ENCODE assay signal across 17 mouse cellular contexts in the genomic region with DNA sequence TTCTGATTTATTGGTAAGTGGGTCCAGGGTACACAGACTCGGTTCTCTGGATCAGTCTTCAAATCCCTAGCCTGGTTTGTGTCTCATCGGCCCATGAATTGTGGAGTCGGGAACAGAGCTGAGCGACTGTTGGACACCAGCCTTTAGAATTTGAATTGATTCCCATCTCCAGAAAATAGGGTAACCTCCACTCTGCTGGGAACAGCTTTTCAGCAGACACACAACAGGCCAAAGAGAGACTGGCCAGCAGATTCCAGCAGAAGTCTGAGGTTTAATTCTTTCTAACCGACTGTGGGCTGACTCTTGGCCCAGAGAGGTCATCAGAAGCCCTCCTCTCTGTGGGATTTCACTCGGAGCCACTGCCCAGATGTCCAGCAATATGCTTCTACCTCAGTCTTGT. TPM values are rescaled to one million over a fixed set of nuclear protein-coding genes. Genes with fewer than 3 reads are reported as not detected.
DNase-seq lines count a peak whose midpoint lies in the region; ATAC-seq lines count a peak whose summit lies in the region.
"Had no signal": no experiment of that assay in that cellular context is flagged by ENCODE, and none has a peak within 500 bp of the region (broad histone marks: within the 10 kb centered on the region; RNA-seq: fewer than 3 reads in every experiment).

No protein-coding gene starts in this region.

- H3K9me3 ChIP-seq in hindbrain, embryonic 14.5 days (ENCODE audit: control insufficient read depth, low read length), result no peaks in the 10 kb centered on the region
- H3K9me3 ChIP-seq in hindbrain, embryonic 12.5 days (replicated peaks), result no peaks in the 10 kb centered on the region
- H3K9me3 ChIP-seq in embryonic facial prominence, embryonic 10.5 days, result no peaks in the 10 kb centered on the region
- no peaks in the 10 kb centered on the region for H3K9me3 ChIP-seq in embryonic facial prominence, embryonic 15.5 days (replicated peaks)
- no peaks in the 10 kb centered on the region for H3K9me3 ChIP-seq in limb, embryonic 11.5 days (ENCODE audit: control insufficient read depth, low read length)
- H3K9me3 ChIP-seq: forebrain, embryonic 12.5 days; lung, embryonic 15.5 days; midbrain, embryonic 10.5 days had no signal

- H3K4me1 ChIP-seq in hindbrain, embryonic 14.5 days (replicated peaks; ENCODE audit: control insufficient read depth, insufficient read depth, low read length), result no peaks in the 10 kb centered on the region
- peaks cover 3% of the 10 kb centered on the region; the same call in 1 of the 2 replicates for H3K4me1 ChIP-seq in hindbrain, embryonic 12.5 days
- H3K4me1 ChIP-seq in embryonic facial prominence, embryonic 10.5 days, result peaks cover 24% of the 10 kb centered on the region
- peaks cover 26% of the 10 kb centered on the region for H3K4me1 ChIP-seq in embryonic facial prominence, embryonic 15.5 days
- H3K4me1 ChIP-seq in limb, embryonic 11.5 days (ENCODE audit: control insufficient read depth, insufficient read depth, low read length), result peaks cover 31% of the 10 kb centered on the region
- H3K4me1 ChIP-seq: forebrain, embryonic 12.5 days; lung, embryonic 15.5 days had no signal

- no peak overlapping the region for H3K9ac ChIP-seq in hindbrain, embryonic 14.5 days
- H3K9ac ChIP-seq in hindbrain, embryonic 12.5 days, result no peak overlapping the region
- no peak overlapping the region for H3K9ac ChIP-seq in embryonic facial prominence, embryonic 15.5 days
- H3K9ac ChIP-seq in limb, embryonic 11.5 days (ENCODE audit: low read length), result peak overlapping the region; percentile 46
- H3K9ac ChIP-seq: forebrain, embryonic 12.5 days; lung, embryonic 15.5 days had no signal

- 69% methylated on average over 6 of the region's 6 CpGs for WGBS in hindbrain, embryonic 14.5 days
- 71% methylated on average over 6 of the region's 6 CpGs for WGBS in hindbrain, embryonic 12.5 days
- WGBS in embryonic facial prominence, embryonic 10.5 days, result 66% methylated on average over 6 of the region's 6 CpGs
- 65% methylated on average over 6 of the region's 6 CpGs for WGBS in embryonic facial prominence, embryonic 15.5 days
- WGBS in limb, embryonic 11.5 days, result 30% methylated on average over 6 of the region's 6 CpGs

- H3K27ac ChIP-seq in hindbrain, embryonic 14.5 days, result peak overlapping the region; percentile 38; the same call in 1 of the 2 replicates
- no peak overlapping the region for H3K27ac ChIP-seq in hindbrain, embryonic 12.5 days
- H3K27ac ChIP-seq in embryonic facial prominence, embryonic 10.5 days (replicated peaks), result peak overlapping the region; percentile 44; the same call in 1 of the 2 replicates
- peak overlapping the region; percentile 66 for H3K27ac ChIP-seq in embryonic facial prominence, embryonic 15.5 days (replicated peaks)
- peak overlapping the region; percentile 97 for H3K27ac ChIP-seq in limb, embryonic 11.5 days (replicated peaks; ENCODE audit: low read depth, low read length)
- H3K27ac ChIP-seq: forebrain, embryonic 12.5 days; lung, embryonic 15.5 days; midbrain, embryonic 10.5 days had no signal

- H3K36me3 ChIP-seq in hindbrain, embryonic 14.5 days (replicated peaks; ENCODE audit: control insufficient read depth, insufficient read depth), result no peaks in the 10 kb centered on the region
- H3K36me3 ChIP-seq in hindbrain, embryonic 12.5 days, result no peaks in the 10 kb centered on the region
- no peaks in the 10 kb centered on the region for H3K36me3 ChIP-seq in embryonic facial prominence, embryonic 10.5 days (replicated peaks)
- no peaks in the 10 kb centered on the region for H3K36me3 ChIP-seq in embryonic facial prominence, embryonic 15.5 days
- no peaks in the 10 kb centered on the region for H3K36me3 ChIP-seq in limb, embryonic 11.5 days (ENCODE audit: control insufficient read depth, insufficient read depth, low read length)
- H3K36me3 ChIP-seq: forebrain, embryonic 12.5 days; lung, embryonic 15.5 days; midbrain, embryonic 10.5 days had no signal

- no peak overlapping the region for H3K4me3 ChIP-seq in hindbrain, embryonic 14.5 days (replicated peaks; ENCODE audit: low read length)
- no peak overlapping the region for H3K4me3 ChIP-seq in hindbrain, embryonic 12.5 days
- H3K4me3 ChIP-seq in embryonic facial prominence, embryonic 10.5 days, result no peak overlapping the region
- H3K4me3 ChIP-seq in embryonic facial prominence, embryonic 15.5 days (replicated peaks), result no peak overlapping the region
- H3K4me3 ChIP-seq in limb, embryonic 11.5 days (ENCODE audit: low read depth, low read length), result no peak overlapping the region
- H3K4me3 ChIP-seq: forebrain, embryonic 12.5 days; lung, embryonic 15.5 days; midbrain, embryonic 10.5 days had no signal

- H3K4me2 ChIP-seq in hindbrain, embryonic 14.5 days (replicated peaks), result no peak overlapping the region
- no peak overlapping the region for H3K4me2 ChIP-seq in hindbrain, embryonic 12.5 days (replicated peaks)
- H3K4me2 ChIP-seq in embryonic facial prominence, embryonic 15.5 days (replicated peaks), result no peak overlapping the region
- H3K4me2 ChIP-seq in limb, embryonic 11.5 days (ENCODE audit: low read depth, severe bottlenecking), result no peak overlapping the region
- H3K4me2 ChIP-seq: forebrain, embryonic 12.5 days; lung, embryonic 15.5 days had no signal

- DNase-seq in hindbrain, embryonic 14.5 days (ENCODE audit: low spot score), result no peak
- no peak for DNase-seq in embryonic facial prominence, embryonic 10.5 days (ENCODE audit: low spot score)
- peak; percentile 52 for DNase-seq in limb, embryonic 11.5 days (ENCODE audit: low spot score)
- no peak for DNase-seq in lung, postnatal 14 days
- DNase-seq: kidney, adult 8-10 months; liver; thymus, adult 2 months had no signal

- ATAC-seq in hindbrain, embryonic 14.5 days (ENCODE audit: low FRiP score), result no peak
- ATAC-seq in hindbrain, embryonic 12.5 days (ENCODE audit: low FRiP score), result no peak
- no peak for ATAC-seq in embryonic facial prominence, embryonic 15.5 days (ENCODE audit: insufficient number of reproducible peaks, low FRiP score, low TSS enrichment, low read depth)
- no peak for ATAC-seq in limb, embryonic 11.5 days (ENCODE audit: insufficient number of reproducible peaks, low FRiP score, low TSS enrichment, low read depth)
- no peak for ATAC-seq in erythroblast, adult 5-6 weeks (replicated peaks; ENCODE audit: low FRiP score, poor library complexity, severe bottlenecking)

- no peaks in the 10 kb centered on the region for H3K27me3 ChIP-seq in hindbrain, embryonic 14.5 days (ENCODE audit: control insufficient read depth, insufficient read depth, low read length)
- no peaks in the 10 kb centered on the region for H3K27me3 ChIP-seq in hindbrain, embryonic 12.5 days
- no peaks in the 10 kb centered on the region for H3K27me3 ChIP-seq in embryonic facial prominence, embryonic 10.5 days (replicated peaks; ENCODE audit: low read depth, poor library complexity, severe bottlenecking)
- no peaks in the 10 kb centered on the region for H3K27me3 ChIP-seq in embryonic facial prominence, embryonic 15.5 days
- no peaks in the 10 kb centered on the region for H3K27me3 ChIP-seq in limb, embryonic 11.5 days (ENCODE audit: control insufficient read depth, insufficient read depth, low read length)
- H3K27me3 ChIP-seq: forebrain, embryonic 12.5 days; lung, embryonic 15.5 days had no signal

RNA-seq across cellular contexts. Expression of gene 4930558K02Rik, which starts 4.0 kb away (rescaled TPM):
- 0.20 TPM in 1 of 2 replicates, not detected in the other for polyA plus RNA-seq in hindbrain, embryonic 14.5 days (2014; fragmentation: Nextera tagmentation; extraction: Ambion mirVana)
- not detected in 2 replicates for polyA plus RNA-seq in hindbrain, embryonic 12.5 days (2016; fragmentation: Nextera tagmentation; extraction: Ambion mirVana)
- not detected in 2 replicates for polyA plus RNA-seq in embryonic facial prominence, embryonic 10.5 days (2016; fragmentation: Nextera tagmentation; extraction: Ambion mirVana)
- polyA plus RNA-seq in embryonic facial prominence, embryonic 15.5 days (2015; fragmentation: Nextera tagmentation; extraction: Ambion mirVana), result not detected in 2 replicates
- not detected in 2 replicates for polyA plus RNA-seq in limb, embryonic 11.5 days (2014; fragmentation: Nextera tagmentation; extraction: Ambion mirVana)
- not detected in 2 replicates for total RNA-seq in erythroblast, adult 5-6 weeks (2015; ENCODE audit: low replicate concordance)
- not detected in 2 replicates for total RNA-seq in erythroblast, adult 5-6 weeks (2017; ENCODE audit: low replicate concordance)
- total RNA-seq: adrenal gland, postnatal 14 days; common myeloid progenitor, adult 5-6 weeks; gastrocnemius, adult 8-10 months; hematopoietic stem cell, adult 5-6 weeks had no signal
- polyA plus RNA-seq: forebrain, embryonic 12.5 days; lung, embryonic 15.5 days; midbrain, embryonic 10.5 days; thymus, adult 2 months had no signal

RNA-seq across cellular contexts. Expression of gene Pigc, which starts 14.5 kb away (rescaled TPM):
- polyA plus RNA-seq in hindbrain, embryonic 14.5 days (2014; fragmentation: Nextera tagmentation; extraction: Ambion mirVana), result 34.5 TPM in 2 replicates
- 35.4 and 36.6 TPM in 2 replicates for polyA plus RNA-seq in hindbrain, embryonic 12.5 days (2016; fragmentation: Nextera tagmentation; extraction: Ambion mirVana)
- 27.2 and 27.8 TPM in 2 replicates for polyA plus RNA-seq in embryonic facial prominence, embryonic 10.5 days (2016; fragmentation: Nextera tagmentation; extraction: Ambion mirVana)
- polyA plus RNA-seq in embryonic facial prominence, embryonic 15.5 days (2015; fragmentation: Nextera tagmentation; extraction: Ambion mirVana), result 42.4 and 49.7 TPM in 2 replicates
- 46.6 and 49.8 TPM in 2 replicates for polyA plus RNA-seq in limb, embryonic 11.5 days (2014; fragmentation: Nextera tagmentation; extraction: Ambion mirVana)
- total RNA-seq in erythroblast, adult 5-6 weeks (2015; ENCODE audit: low replicate concordance), result 11.9 TPM in 2 replicates
- 18.5 and 19.2 TPM in 2 replicates for total RNA-seq in erythroblast, adult 5-6 weeks (2017; ENCODE audit: low replicate concordance)
